Comparison of ENCODE assay signal across 8 mouse cellular contexts in the genomic region with DNA sequence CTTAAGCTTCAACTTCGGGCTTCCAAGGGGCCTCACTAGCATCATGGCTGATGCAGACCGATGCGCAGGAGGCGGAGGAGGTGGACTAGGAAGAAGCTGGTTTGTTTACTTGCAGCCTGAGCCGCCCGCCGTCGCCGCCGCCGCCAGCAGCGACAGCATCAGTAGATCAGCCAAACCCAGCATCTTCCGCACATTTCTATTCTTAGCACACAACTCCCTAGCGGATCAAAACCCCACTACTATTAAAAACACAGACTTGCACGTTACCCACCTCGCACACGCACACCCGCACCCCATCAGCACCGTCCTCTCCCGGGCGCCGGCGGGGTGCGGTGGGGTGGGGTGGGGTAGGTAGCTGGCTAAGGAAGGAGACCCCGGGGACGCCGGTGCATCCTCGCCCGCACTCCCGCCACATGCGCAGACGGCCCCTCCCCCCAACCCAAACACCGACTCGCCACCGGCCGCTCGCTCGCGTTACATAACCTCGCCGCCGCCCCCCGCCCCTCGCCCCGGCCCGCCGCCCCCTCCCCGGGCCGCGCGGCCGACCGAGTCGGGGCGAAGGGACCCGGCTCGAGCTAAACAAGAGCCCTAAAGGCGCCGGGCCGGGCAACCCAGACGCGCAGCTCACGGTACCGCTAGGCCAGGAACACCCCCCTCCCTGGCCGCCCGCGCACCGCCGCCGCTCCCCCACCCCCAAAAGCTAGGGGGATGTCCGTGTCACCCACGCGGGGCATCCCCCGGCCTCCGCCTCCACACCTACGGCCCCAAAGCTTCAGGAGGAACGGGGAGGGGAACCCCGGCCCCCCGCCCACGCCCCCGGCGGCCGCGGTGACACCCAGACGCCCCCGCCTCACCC. TPM values are rescaled to one million over a fixed set of nuclear protein-coding genes. Genes with fewer than 3 reads are reported as not detected.
DNase-seq lines count a peak whose midpoint lies in the region; ATAC-seq lines count a peak whose summit lies in the region.

No protein-coding gene starts in this region.

- H3K36me3 ChIP-seq in hindbrain, embryonic 11.5 days (ENCODE audit: control insufficient read depth, insufficient read depth, low read length): no peaks in the 10 kb centered on the region

- H3K9ac ChIP-seq in hindbrain, embryonic 11.5 days (ENCODE audit: low read depth, low read length): peak overlapping the region; percentile 97

- no peaks in the 10 kb centered on the region for H3K27me3 ChIP-seq in hindbrain, embryonic 11.5 days (ENCODE audit: control insufficient read depth, insufficient read depth, low read length)

- H3K9me3 ChIP-seq in hindbrain, embryonic 11.5 days (ENCODE audit: control insufficient read depth, low read length): no peaks in the 10 kb centered on the region

- peak; percentile 86 for DNase-seq in MN1 (ENCODE audit: low spot score)
- peak; percentile 78 for DNase-seq in cerebellum, adult 9-11 months
- peak; percentile 61 to 77 for DNase-seq in frontal cortex, adult 2 months (ENCODE audit: extremely low spot score in 1 of 2, low spot score in 1 of 2)
- peak; percentile 80 for DNase-seq in hindbrain, embryonic 11.5 days (ENCODE audit: low spot score)
- peak; percentile 72 to 74 for DNase-seq in layer of hippocampus, postnatal 14 days (ENCODE audit: low spot score in 2 of 2)
- peak; percentile 74 for DNase-seq in lung, postnatal 10 days
- peak; percentile 54 for DNase-seq in ovary, postnatal 36 days (ENCODE audit: low spot score)
- DNase-seq in thymus, postnatal 14 days: peak; percentile 70

- no peaks in the 10 kb centered on the region for H3K4me1 ChIP-seq in hindbrain, embryonic 11.5 days (replicated peaks; ENCODE audit: control insufficient read depth, insufficient read depth, low read length)

- ATAC-seq in hindbrain, embryonic 11.5 days (ENCODE audit: low FRiP score): peak; percentile 80

- peak overlapping the region; percentile 71 for H3K4me2 ChIP-seq in hindbrain, embryonic 11.5 days (replicated peaks; ENCODE audit: low read depth, low read length)

- peak overlapping the region; percentile 96 for H3K4me3 ChIP-seq in hindbrain, embryonic 11.5 days (ENCODE audit: low read depth, low read length)

- under 1% methylated on average over 37 of the region's 86 CpGs for WGBS in hindbrain, embryonic 11.5 days

- peak overlapping the region; percentile 100 for H3K27ac ChIP-seq in hindbrain, embryonic 11.5 days (ENCODE audit: low read depth, low read length)

RNA-seq across cellular contexts. Expression of a gene that starts 0.6 kb away (rescaled TPM):
- polyA plus RNA-seq in frontal cortex, adult 2 months (2012; rRNA removed): 44.3 and 47.3 TPM in 2 replicates
- polyA plus RNA-seq in hindbrain, embryonic 11.5 days (2014; fragmentation: Nextera tagmentation; extraction: Ambion mirVana): 28.9 and 29.8 TPM in 2 replicates
- 100 to 1,000 TPM; 287 to 289 TPM for total RNA-seq in layer of hippocampus, postnatal 14 days (2021)

Comparison
In these comparisons a context has a peak if more than half of its experiments do, and no peak if none do; other contexts are left out.
1. Peak in every context shown above with its lines: DNase-seq, ATAC-seq, H3K4me3 ChIP-seq and H3K27ac ChIP-seq.